Mouse (Mus musculus) lung, adult 10 weeks (tissue): ENCODE data around the gene Xpnpep3. TPM values are rescaled to one million over a fixed set of nuclear protein-coding genes. Genes with fewer than 3 reads are reported as not detected.

Experiments used
- polyA plus RNA-seq: library from polyadenylated mRNA; stranded (reverse); fragments of 350-450 nt; fragmentation: Illumina TruSeq; extraction: RNeasy Lipid Tissue Mini Kit (QIAGEN cat#74804); gene quantifications from one replicate; pipeline ENCODE4 v1.2.3, GENCODE M21; 2014; ENCODE audit warnings: low read depth, low replicate concordance; ENCODE audit not compliant: insufficient read depth

Gene Xpnpep3
- polyA plus RNA-seq = 3.0 TPM

GRCm38 (mm10) chr15:81399638-81400315 is at the start of gene Xpnpep3, which contains the start of gene St13:
TSS of gene Xpnpep3 (plus strand) at chr15:81400138.
TSS of gene St13 (minus strand) at chr15:81400077.

GRCm38 (mm10) chr15:81360345-81361021 is 39.5 kb upstream of the Xpnpep3 start, which contains the start of gene Slc25a17:
TSS of gene Slc25a17 (minus strand) at chr15:81360812.

GRCm38 (mm10) chr15:81408199-81408598 is 8.3 kb downstream of the Xpnpep3 start, which contains the start of gene Dnajb7:
TSS of gene Dnajb7 (minus strand) at chr15:81408299.

GRCm38 (mm10) chr15:81465901-81466737 is 66.2 kb downstream of the Xpnpep3 start, which contains the start of gene Rbx1:
TSS of gene Rbx1 (plus strand) at chr15:81466296.

Other genes starting within 250 kb of the Xpnpep3 start
- gene Mrtfa, start 209.4 kb upstream of the Xpnpep3 start, polyA plus RNA-seq = 9.0 TPM
- gene Mchr1, start 164.6 kb upstream of the Xpnpep3 start, polyA plus RNA-seq = 0.34 TPM
- gene Slc25a17, start 39.3 kb upstream of the Xpnpep3 start, polyA plus RNA-seq = 50.2 TPM
- 44.8 TPM for gene St13, start 61 bp upstream of the Xpnpep3 start, polyA plus RNA-seq
- not detected for gene Dnajb7, start 8.2 kb downstream of the Xpnpep3 start, polyA plus RNA-seq
- gene Rbx1, start 66.2 kb downstream of the Xpnpep3 start, polyA plus RNA-seq = 146 TPM
- gene Ep300, start 185.2 kb downstream of the Xpnpep3 start, polyA plus RNA-seq = 7.2 TPM